Mouse (Mus musculus) CH12.LX (cell line): ENCODE measurements around the gene Ttl.

Source experiments
- CHD1 ChIP-seq: IDR thresholded peaks from 2 replicates; pipeline ENCODE4 v1.6.1; 2012; ENCODE audit warnings: low read depth, low read length, improper control_type of control experiment, inconsistent platforms
- CHD2 ChIP-seq: IDR thresholded peaks from 2 replicates; pipeline ENCODE4 v1.6.1; 2011; ENCODE audit warnings: low read length, improper control_type of control experiment
- CTCF ChIP-seq, 2 experiments: IDR thresholded peaks in 1 of 2; conservative IDR thresholded peaks in 1 of 2; 2 replicates each; pipeline ENCODE4 v1.5.1; 2011 to 2012; ENCODE audit warnings: low read depth in 2 of 2, low read length in 2 of 2, improper control_type of control experiment in 1 of 2, inconsistent platforms in 1 of 2, mild to moderate bottlenecking in 1 of 2, moderate library complexity in 1 of 2
- E2F4 ChIP-seq: IDR thresholded peaks from 2 replicates; pipeline ENCODE4 v1.6.1; 2011; ENCODE audit warnings: low read depth, low read length, improper control_type of control experiment; ENCODE audit not compliant: insufficient replicate concordance
- EP300 ChIP-seq: IDR thresholded peaks from 2 replicates; pipeline ENCODE4 v1.6.1; 2011; ENCODE audit warnings: low read length, improper control_type of control experiment
- KAT2A ChIP-seq: IDR thresholded peaks from 2 replicates; pipeline ENCODE4 v1.6.1; 2012; ENCODE audit warnings: low read length, improper control_type of control experiment, inconsistent platforms; ENCODE audit not compliant: insufficient replicate concordance
- PAX5 ChIP-seq: IDR thresholded peaks from 2 replicates; pipeline ENCODE4 v1.6.1; 2012; ENCODE audit warnings: low read length, inconsistent platforms, mixed read lengths
- POLR2AphosphoS2 ChIP-seq: IDR thresholded peaks from 2 replicates; pipeline ENCODE4 v1.6.1; 2011; ENCODE audit warnings: low read depth, low read length, improper control_type of control experiment
- SIN3A ChIP-seq: IDR thresholded peaks from 2 replicates; pipeline ENCODE4 v1.6.1; 2012; ENCODE audit warnings: low read length, improper control_type of control experiment, inconsistent platforms
- TCF12 ChIP-seq: IDR thresholded peaks from 2 replicates; pipeline ENCODE4 v1.6.1; 2014; ENCODE audit warnings: low read depth, mild to moderate bottlenecking, inconsistent platforms, low read length, improper control_type of control experiment
- UBTF ChIP-seq: IDR thresholded peaks from 2 replicates; pipeline ENCODE4 v1.6.1; 2012; ENCODE audit warnings: low read depth, mild to moderate bottlenecking, inconsistent platforms, low read length, improper control_type of control experiment, moderate library complexity
- ZNF384 ChIP-seq: IDR thresholded peaks from 2 replicates; pipeline ENCODE4 v1.6.1; 2012; ENCODE audit warnings: low read depth, low read length, improper control_type of control experiment, inconsistent platforms

GRCm38 (mm10) chr2:129112924-129113323, 47.2 kb downstream of the Ttl start:
- TF ChIP-seq CHD1 (no peak), EP300 (no peak), CHD2 (no peak), E2F4 (no peak), CTCF (conservative IDR thresholded peaks at IDR 0.05 in 1 of 2, IDR thresholded peaks at IDR 0.05 in 1 of 2; ENCODE audit: low read depth in 2 of 2, low read length in 2 of 2) (no peak), KAT2A (no peak), POLR2AphosphoS2 (no peak), TCF12 (no peak), UBTF (no peak), PAX5 (no peak), ZNF384 (no peak), SIN3A (no peak)
